ENCODE assay signal across 8 mouse cellular contexts in genomic region chr4:41134935-41135710, GRCm38 (mm10). TPM values are rescaled to one million over a fixed set of nuclear protein-coding genes. Genes with fewer than 3 reads are reported as not detected.
DNase-seq lines count a peak whose midpoint lies in the region; ATAC-seq and TF ChIP-seq lines count a peak whose summit lies in the region.

No protein-coding gene starts in this region.

- peaks cover 0 to 31% of the 10 kb centered on the region in 2 experiments; a peak in 2 of 4 replicates for H3K36me3 ChIP-seq in MEL (ENCODE audit: control insufficient read depth in 1 of 2, insufficient read depth in 2 of 2, low read length in 2 of 2)
- H3K36me3 ChIP-seq in forebrain, postnatal 0 days (ENCODE audit: insufficient read depth): no peaks in the 10 kb centered on the region

- H3K4me3 ChIP-seq in MEL (ENCODE audit: control insufficient read depth in 1 of 2, insufficient read depth in 1 of 2, low read depth in 2 of 2, low read length in 2 of 2): peak overlapping the region; percentile 94
- H3K4me3 ChIP-seq in forebrain, postnatal 0 days (ENCODE audit: low read depth, low read length): peak overlapping the region; percentile 94

- no peak for TF ChIP-seq RAD21 in MEL (IDR thresholded peaks at IDR 0.05; ENCODE audit: low read depth, low read length)

- H3K79me2 ChIP-seq in MEL (ENCODE audit: control insufficient read depth, insufficient read depth, low read length, poor library complexity): peaks cover 24% of the 10 kb centered on the region

- TF ChIP-seq CTCF in MEL (IDR thresholded peaks at IDR 0.05 in 2 of 3, conservative IDR thresholded peaks at IDR 0.05 in 1 of 3; ENCODE audit: control insufficient read depth in 1 of 3, insufficient read depth in 1 of 3, low read depth in 2 of 3, low read length in 3 of 3, poor library complexity in 1 of 3, severe bottlenecking in 1 of 3): no peak
- TF ChIP-seq CTCF in forebrain, postnatal 0 days (IDR thresholded peaks at IDR 0.05; ENCODE audit: low read depth): no peak

- no peaks in the 10 kb centered on the region for H3K27me3 ChIP-seq in MEL (ENCODE audit: control insufficient read depth in 1 of 2, insufficient read depth in 2 of 2, low read length in 2 of 2)
- H3K27me3 ChIP-seq in forebrain, postnatal 0 days (ENCODE audit: insufficient read depth, low read length): no peaks in the 10 kb centered on the region

- TF ChIP-seq EP300 in MEL (IDR thresholded peaks at IDR 0.05; ENCODE audit: low read depth in 1 of 2, low read length in 2 of 2): peak in 1 of 2 experiments; percentile 14; a peak in 1 of 4 replicates

- H3K4me2 ChIP-seq in forebrain, postnatal 0 days (ENCODE audit: low read depth): peak overlapping the region; percentile 66

- ATAC-seq in forebrain, postnatal 0 days: peak; percentile 95

- DNase-seq in MEL (ENCODE audit: low read depth, low spot score): peak; percentile 86
- DNase-seq in cerebellum, adult 18-20 months: peak; percentile 65 to 83
- DNase-seq in forebrain, postnatal 0 days: peak; percentile 91
- peak; percentile 85 for DNase-seq in heart, postnatal 4 days
- DNase-seq in layer of hippocampus, postnatal 10 days (ENCODE audit: low spot score in 2 of 2): peak; percentile 71 to 84
- DNase-seq in lung, postnatal 10 days: peak; percentile 80
- DNase-seq in ovary, postnatal 36 days (ENCODE audit: low spot score): peak; percentile 76
- peak; percentile 91 for DNase-seq in thymus, postnatal 14 days

- H3K4me1 ChIP-seq in MEL (ENCODE audit: control insufficient read depth in 1 of 2, insufficient read depth in 2 of 2, low read length in 2 of 2): peaks cover 21 to 24% of the 10 kb centered on the region in 2 experiments
- H3K4me1 ChIP-seq in forebrain, postnatal 0 days (ENCODE audit: insufficient read depth): peaks cover 10% of the 10 kb centered on the region; the same call in 1 of the 2 replicates

- WGBS in forebrain, postnatal 0 days: 4% methylated on average over 27 of the region's 70 CpGs

- H3K27ac ChIP-seq in MEL (ENCODE audit: control insufficient read depth, low read depth, low read length): peak overlapping the region; percentile 82
- H3K27ac ChIP-seq in forebrain, postnatal 0 days (ENCODE audit: low read depth, low read length): peak overlapping the region; percentile 96

- H3K9ac ChIP-seq in MEL (ENCODE audit: control insufficient read depth, low read depth, low read length, poor library complexity, severe bottlenecking): peak overlapping the region; percentile 98
- peak overlapping the region; percentile 94 for H3K9ac ChIP-seq in forebrain, postnatal 0 days

- TF ChIP-seq POLR2A in MEL (IDR thresholded peaks at IDR 0.05; ENCODE audit: control insufficient read depth in 1 of 2, insufficient read depth in 1 of 2, low read depth in 1 of 2, low read length in 2 of 2, poor library complexity in 1 of 2): peak; percentile 58 to 67; a peak in 3 of 4 replicates

- no peaks in the 10 kb centered on the region for H3K9me3 ChIP-seq in MEL (replicated peaks; ENCODE audit: insufficient read depth, low read length)
- no peaks in the 10 kb centered on the region for H3K9me3 ChIP-seq in forebrain, postnatal 0 days (ENCODE audit: low read length)

TF ChIP-seq in MEL, 35 proteins besides CTCF, POLR2A, EP300 and RAD21:
- TF ChIP-seq MXI1 (IDR thresholded peaks at IDR 0.05; ENCODE audit: low read depth, low read length) (peak; percentile 85), UBTF (IDR thresholded peaks at IDR 0.05; ENCODE audit: borderline replicate concordance, insufficient read depth, low read depth, low read length) (no peak; the same call in 1 of the 2 replicates), MYB (IDR thresholded peaks at IDR 0.05; ENCODE audit: low read depth, low read length) (no peak), NELFE (IDR thresholded peaks at IDR 0.05; ENCODE audit: low read depth, low read length) (peak; percentile 59), ZMIZ1 (IDR thresholded peaks at IDR 0.05; ENCODE audit: low read depth, low read length) (peak; percentile 45), ELF1 (IDR thresholded peaks at IDR 0.05; ENCODE audit: low read depth, low read length) (peak; percentile 30; the same call in 1 of the 2 replicates), MAZ (IDR thresholded peaks at IDR 0.05; ENCODE audit: low read depth, low read length) (peak; percentile 88; the same call in 1 of the 2 replicates), GABPA (IDR thresholded peaks at IDR 0.05; ENCODE audit: low read depth, low read length) (no peak), NRF1 (IDR thresholded peaks at IDR 0.05; ENCODE audit: insufficient read depth, low read depth, low read length, poor library complexity, severe bottlenecking) (peak; percentile 70), RCOR1 (IDR thresholded peaks at IDR 0.05; ENCODE audit: low read depth, low read length) (0 out of 2 replicates have a peak, but pooled peaks have one; percentile 26), HCFC1 (IDR thresholded peaks at IDR 0.05; ENCODE audit: low read depth, low read length) (peak; percentile 54; the same call in 1 of the 2 replicates), MYC (IDR thresholded peaks at IDR 0.05; ENCODE audit: low read depth, low read length) (0 out of 2 replicates have a peak, but pooled peaks have one; percentile 20), SIN3A (IDR thresholded peaks at IDR 0.05; ENCODE audit: low read length) (peak; percentile 58), MEF2A (IDR thresholded peaks at IDR 0.05; ENCODE audit: extremely low read depth, insufficient replicate concordance, low read depth, low read length, poor library complexity, severe bottlenecking) (no peak), MAX (IDR thresholded peaks at IDR 0.05; ENCODE audit: low read length) (0 out of 2 replicates have a peak, but pooled peaks have one; percentile 18), TCF12 (IDR thresholded peaks at IDR 0.05; ENCODE audit: low read depth, low read length) (0 out of 2 replicates have a peak, but pooled peaks have one; percentile 28), ETS1 (IDR thresholded peaks at IDR 0.05; ENCODE audit: low read depth, low read length) (peak; percentile 43; the same call in 1 of the 2 replicates), TAL1 (IDR thresholded peaks at IDR 0.05; ENCODE audit: low read length) (no peak), POLR2AphosphoS2 (IDR thresholded peaks at IDR 0.05; ENCODE audit: low read length) (0 out of 2 replicates have a peak, but pooled peaks have one; percentile 48)
TF ChIP-seq in MEL: peak in this region for 14.

RNA-seq across cellular contexts. Expression of gene Ube2r2, which starts 0.4 kb away (rescaled TPM):
- 24.5 and 28.2 TPM in 2 replicates for total RNA-seq in MEL (2012; rRNA removed)
- polyA plus RNA-seq in MEL (2012; ENCODE audit: insufficient read depth in 1 of 2, insufficient read length in 2 of 2, low read depth in 1 of 2, low replicate concordance in 2 of 2, missing spikeins in 1 of 2): 10 to 100 TPM; 70.1 to 94.1 TPM
- 55.8 and 67.6 TPM in 2 replicates for total RNA-seq in forebrain, postnatal 0 days (2014; rRNA removed)
- polyA plus RNA-seq in forebrain, postnatal 0 days (2015; fragmentation: Nextera tagmentation; extraction: Ambion mirVana): 39.1 and 46.7 TPM in 2 replicates
- 100 to 1,000 TPM; 120 to 121 TPM for total RNA-seq in heart, postnatal 4 days (2021)
- total RNA-seq in layer of hippocampus, postnatal 10 days (2021): 10 to 100 TPM; 84.2 to 84.4 TPM

RNA-seq across cellular contexts. Expression of gene Nol6, which starts 10.9 kb away (rescaled TPM):
- 28.1 and 36.6 TPM in 2 replicates for total RNA-seq in MEL (2012; rRNA removed)
- polyA plus RNA-seq in MEL (2012; ENCODE audit: insufficient read depth in 1 of 2, insufficient read length in 2 of 2, low read depth in 1 of 2, low replicate concordance in 2 of 2, missing spikeins in 1 of 2): 10 to 100 TPM in 1 of 2 experiments, not detected in 1; 71.2 TPM
- total RNA-seq in forebrain, postnatal 0 days (2014; rRNA removed): 54.3 and 81.8 TPM in 2 replicates
- polyA plus RNA-seq in forebrain, postnatal 0 days (2015; fragmentation: Nextera tagmentation; extraction: Ambion mirVana): 39.1 and 46.0 TPM in 2 replicates
- total RNA-seq in heart, postnatal 4 days (2021): 10 to 100 TPM; 22.2 to 24.9 TPM
- 10 to 100 TPM; 86.2 to 87.7 TPM for total RNA-seq in layer of hippocampus, postnatal 10 days (2021)

RNA-seq across cellular contexts. Expression of gene Aqp3, which starts 37.1 kb away (rescaled TPM):
- 0.10 and 0.12 TPM in 2 replicates for total RNA-seq in MEL (2012; rRNA removed)
- polyA plus RNA-seq in MEL (2012; ENCODE audit: insufficient read depth in 1 of 2, insufficient read length in 2 of 2, low read depth in 1 of 2, low replicate concordance in 2 of 2, missing spikeins in 1 of 2): under 1 TPM in 1 of 2 experiments, not detected in 1; 0.42 TPM
- 0.23 TPM in 1 of 2 replicates, not detected in the other for total RNA-seq in forebrain, postnatal 0 days (2014; rRNA removed)
- polyA plus RNA-seq in forebrain, postnatal 0 days (2015; fragmentation: Nextera tagmentation; extraction: Ambion mirVana): 0.13 and 0.36 TPM in 2 replicates
- under 1 TPM; 0.14 to 0.19 TPM for total RNA-seq in heart, postnatal 4 days (2021)
- under 1 TPM in 1 of 2 experiments, not detected in 1; 0.67 TPM for total RNA-seq in layer of hippocampus, postnatal 10 days (2021)

Comparison
In these comparisons a context has a peak if more than half of its experiments do, and no peak if none do; other contexts are left out.
1. Peak in every context shown above with its lines: DNase-seq, ATAC-seq, H3K4me3 ChIP-seq and H3K27ac ChIP-seq.